Mouse (Mus musculus) frontal cortex, postnatal 10 days (tissue): Measurements from ENCODE around the gene Phf11c.
"Not testable (repeated sequence)": the region's sequence is repeated elsewhere in the genome, so short reads cannot be mapped to it uniquely, and the experiment has no call there.

ENCODE experiments used
- DNase-seq, 2 experiments: peaks; one replicate each; pipeline ENCODE4 v3.0.0; 2022; ENCODE audit warnings: low spot score in 2 of 2, mixed read lengths in 1 of 2

Gene Phf11c

GRCm38 (mm10) chr14:59395281-59395680, at the start of gene Phf11c:
Gene Phf11c (minus strand): TSS chr14:59395381.
- no peak for DNase-seq

- no peak for DNase-seq
Measured at GRCm38 (mm10) chr14:59441472-59441805, 46.3 kb upstream of the Phf11c start.

- DNase-seq: peak; percentile 87 to 92
Measured at GRCm38 (mm10) chr14:59440558-59441471, 45.6 kb upstream of the Phf11c start, which contains the start of the genes Setdb2 and Cab39l. Gene Setdb2 (minus strand): TSS chr14:59440884. Gene Cab39l (plus strand): TSS chr14:59440972.

- DNase-seq: no peak
Measured at GRCm38 (mm10) chr14:59440039-59440438, 44.9 kb upstream of the Phf11c start.

GRCm38 (mm10) chr14:59438505-59438904, 43.3 kb upstream of the Phf11c start:
- no peak for DNase-seq

- DNase-seq: no peak
Measured at GRCm38 (mm10) chr14:59437398-59437797, 42.2 kb upstream of the Phf11c start.

GRCm38 (mm10) chr14:59435206-59435605, 40.0 kb upstream of the Phf11c start:
- DNase-seq: no peak

- DNase-seq: no peak
Measured at GRCm38 (mm10) chr14:59433902-59434301, 38.7 kb upstream of the Phf11c start.

GRCm38 (mm10) chr14:59430556-59430955, 35.4 kb upstream of the Phf11c start:
- no peak for DNase-seq

- DNase-seq: no peak
Measured at GRCm38 (mm10) chr14:59422912-59423663, 27.9 kb upstream of the Phf11c start.

GRCm38 (mm10) chr14:59418171-59418570, 23.0 kb upstream of the Phf11c start:
- no peak for DNase-seq

GRCm38 (mm10) chr14:59414979-59415378, 19.8 kb upstream of the Phf11c start:
- DNase-seq: not testable (repeated sequence)

- DNase-seq: no peak
Measured at GRCm38 (mm10) chr14:59396999-59397398, 1.8 kb upstream of the Phf11c start.

GRCm38 (mm10) chr14:59390181-59390580, 5.0 kb downstream of the Phf11c start:
- peak; percentile 13 to 23 for DNase-seq

GRCm38 (mm10) chr14:59389532-59389931, 5.6 kb downstream of the Phf11c start:
- no peak for DNase-seq

GRCm38 (mm10) chr14:59370348-59371068, 24.7 kb downstream of the Phf11c start:
- no peak for DNase-seq

GRCm38 (mm10) chr14:59366386-59367105, 28.6 kb downstream of the Phf11c start:
- DNase-seq: no peak

GRCm38 (mm10) chr14:59365244-59365644, 29.9 kb downstream of the Phf11c start, which contains the start of gene Phf11d:
Gene Phf11d (minus strand): TSS chr14:59365470.
- peak in 1 of 2 experiments; percentile 7 for DNase-seq

GRCm38 (mm10) chr14:59341189-59341588, 54.0 kb downstream of the Phf11c start, which contains the start of gene Phf11b:
Gene Phf11b (minus strand): TSS chr14:59341351.
- not testable (repeated sequence) for DNase-seq

- DNase-seq: no peak
Measured at GRCm38 (mm10) chr14:59339541-59339940, 55.6 kb downstream of the Phf11c start.

GRCm38 (mm10) chr14:59336056-59336455, 59.1 kb downstream of the Phf11c start:
- not testable (repeated sequence) for DNase-seq
